Mouse (Mus musculus): ENCODE measurements around the gene Kcnmb2.

The Kcnmb2 gene

DNA sequence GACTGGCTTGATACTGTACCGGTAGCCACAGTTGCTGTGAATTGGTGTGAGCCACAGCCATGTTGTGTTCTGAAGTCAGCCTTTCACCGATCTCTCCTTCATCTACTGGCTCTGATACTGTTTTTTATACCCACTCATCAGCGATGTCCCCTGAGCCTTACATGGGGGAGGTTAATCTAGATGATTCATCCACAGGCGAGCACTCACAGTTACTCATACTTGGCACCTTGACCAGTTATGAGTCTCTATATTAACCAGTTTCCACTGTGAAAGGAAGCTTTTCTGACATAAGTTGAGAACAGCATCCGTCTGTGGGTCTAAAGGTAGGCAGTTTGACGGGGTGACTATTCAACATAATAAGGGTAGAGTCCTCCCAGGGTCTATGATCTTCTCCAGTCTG is 118.7 kb downstream of the Kcnmb2 start:
- DNase-seq, result no peak

DNA sequence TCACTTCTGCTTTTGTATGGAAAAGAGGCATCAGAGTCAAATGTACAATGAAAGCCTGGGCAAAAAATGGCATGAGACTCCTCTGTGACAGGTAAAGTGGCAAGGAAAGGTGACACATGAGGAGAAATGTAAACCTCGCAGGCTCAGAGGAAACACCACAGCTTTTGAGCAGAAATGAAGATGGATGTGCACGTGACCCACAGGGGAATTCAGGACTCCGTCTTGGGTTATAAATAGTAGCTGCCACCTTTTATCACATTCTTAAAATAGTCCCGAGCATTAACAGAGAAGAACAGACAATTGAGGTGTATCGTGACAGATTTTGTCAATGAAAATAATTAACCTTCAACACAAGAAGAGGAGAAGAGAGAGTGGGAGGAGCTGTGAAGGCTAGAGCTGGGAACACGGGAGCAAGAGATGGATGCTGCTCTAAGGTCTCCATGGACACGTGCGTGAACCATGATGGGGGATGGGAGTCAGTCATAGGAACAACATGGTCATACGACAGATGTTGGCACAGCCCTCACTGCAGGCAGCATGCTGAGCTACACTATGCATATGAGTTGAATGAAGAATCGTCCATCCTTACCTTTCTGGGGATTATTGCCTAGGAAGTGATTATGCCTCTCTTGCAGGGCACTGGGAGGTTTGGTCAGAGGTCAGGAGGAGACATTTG is 127.2 kb downstream of the Kcnmb2 start:
- no peak for DNase-seq

DNA sequence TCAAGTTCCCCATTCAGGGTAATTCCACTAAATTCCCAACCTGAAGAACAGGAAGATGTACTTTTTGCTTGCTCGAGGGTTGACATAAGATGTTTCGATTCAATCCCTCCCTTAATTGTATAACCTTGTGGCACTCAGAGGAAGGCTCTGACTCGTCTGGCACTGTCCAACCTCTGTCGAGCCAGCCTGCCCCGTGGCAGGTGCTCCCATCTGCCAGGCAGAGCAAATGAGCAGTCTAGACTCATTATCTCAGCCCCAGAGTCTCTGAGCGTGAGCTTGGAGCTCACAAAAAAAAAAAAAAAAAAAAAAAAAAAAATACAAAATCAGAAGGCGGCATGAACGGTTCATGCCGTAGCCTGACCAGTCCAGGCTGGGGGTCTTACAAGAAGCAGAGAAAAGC is 130.1 kb downstream of the Kcnmb2 start:
- DNase-seq, result no peak

DNA sequence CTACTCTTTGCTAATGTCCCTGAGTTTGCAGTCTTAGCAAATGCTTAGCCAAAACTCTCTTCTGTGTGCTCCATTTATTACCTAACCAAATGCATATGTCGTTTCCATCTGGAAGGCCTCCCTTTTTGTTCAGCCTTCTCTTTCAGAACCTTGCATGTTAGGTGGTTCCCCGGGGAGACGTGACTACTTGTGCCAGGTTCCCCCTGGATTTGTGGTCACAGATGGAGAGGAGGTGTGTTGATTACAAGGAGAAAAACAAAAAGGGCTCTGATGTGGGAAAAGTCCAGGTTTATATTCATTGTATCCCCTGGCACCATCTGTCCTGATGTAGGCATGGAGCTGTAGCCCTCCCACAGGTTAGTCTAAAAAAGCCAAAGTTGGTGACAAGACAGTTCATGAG is 141.5 kb downstream of the Kcnmb2 start:
- no peak for DNase-seq

DNA sequence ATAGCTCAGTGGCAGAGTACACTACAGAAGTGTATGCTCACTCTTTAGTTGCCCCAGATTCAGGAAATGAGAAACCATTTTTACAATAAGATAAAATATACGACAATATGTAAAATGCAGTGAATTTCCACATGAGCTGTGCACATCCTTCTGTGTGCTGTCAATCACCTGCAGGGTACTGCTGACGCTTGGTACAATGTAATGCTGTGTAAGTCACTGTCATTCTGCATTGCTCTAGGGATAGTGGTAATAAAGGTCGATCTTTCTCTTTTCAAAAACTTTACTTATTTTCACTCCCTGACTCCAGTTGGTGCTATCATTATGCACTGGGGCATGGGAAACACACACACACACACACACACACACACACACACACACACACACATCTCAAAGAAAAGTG is 146.5 kb downstream of the Kcnmb2 start:
- DNase-seq, result no peak

DNA sequence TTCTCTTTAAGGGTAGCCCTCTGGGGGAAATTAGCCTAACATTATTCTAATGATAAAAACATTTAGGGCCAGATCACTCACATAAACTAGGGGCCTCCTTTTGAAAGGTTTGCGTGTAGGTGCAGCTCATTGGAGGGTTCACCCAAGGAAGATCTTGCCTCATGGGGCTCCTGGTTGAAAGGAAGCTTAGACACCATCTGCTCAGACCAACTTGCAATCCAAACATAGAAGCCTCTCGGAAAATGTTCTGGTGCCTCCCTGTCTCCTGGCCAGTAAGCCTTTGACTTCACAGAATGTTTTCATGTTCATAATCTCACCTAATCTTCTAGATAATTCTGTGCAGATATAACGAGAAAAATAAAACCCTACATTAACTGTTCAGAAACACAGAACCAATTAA is 150.3 kb downstream of the Kcnmb2 start:
- DNase-seq, result no peak

DNA sequence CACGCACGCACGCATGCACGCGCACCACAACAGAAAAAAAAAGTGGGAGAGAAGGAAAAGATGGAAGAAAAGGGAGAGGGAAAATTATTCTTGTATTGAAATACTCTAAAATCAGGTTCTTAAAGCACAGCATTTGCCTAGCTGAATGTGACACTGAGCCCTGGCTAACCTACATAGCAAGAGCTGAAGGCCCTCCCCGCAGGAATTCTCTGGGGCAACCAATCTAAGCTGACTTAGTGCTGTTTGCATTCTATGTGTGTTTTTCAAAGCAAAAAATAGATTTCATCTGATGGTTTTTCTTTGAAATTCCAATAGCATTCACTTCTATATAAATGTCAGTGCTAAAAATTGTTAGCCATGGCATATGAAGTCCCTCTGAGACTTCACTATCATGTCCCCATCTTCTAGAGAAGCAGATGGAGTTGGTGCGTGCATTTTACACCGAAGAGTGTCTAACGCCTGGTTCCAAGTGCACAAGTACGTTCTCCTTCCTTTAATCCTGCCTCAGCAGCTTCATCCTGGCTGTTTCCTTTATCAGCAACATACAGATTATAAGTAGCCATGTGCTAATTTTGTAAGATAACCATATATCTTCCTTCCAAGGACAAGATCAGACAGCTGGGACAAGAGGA is 151.4 kb downstream of the Kcnmb2 start:
- no peak for DNase-seq

DNA sequence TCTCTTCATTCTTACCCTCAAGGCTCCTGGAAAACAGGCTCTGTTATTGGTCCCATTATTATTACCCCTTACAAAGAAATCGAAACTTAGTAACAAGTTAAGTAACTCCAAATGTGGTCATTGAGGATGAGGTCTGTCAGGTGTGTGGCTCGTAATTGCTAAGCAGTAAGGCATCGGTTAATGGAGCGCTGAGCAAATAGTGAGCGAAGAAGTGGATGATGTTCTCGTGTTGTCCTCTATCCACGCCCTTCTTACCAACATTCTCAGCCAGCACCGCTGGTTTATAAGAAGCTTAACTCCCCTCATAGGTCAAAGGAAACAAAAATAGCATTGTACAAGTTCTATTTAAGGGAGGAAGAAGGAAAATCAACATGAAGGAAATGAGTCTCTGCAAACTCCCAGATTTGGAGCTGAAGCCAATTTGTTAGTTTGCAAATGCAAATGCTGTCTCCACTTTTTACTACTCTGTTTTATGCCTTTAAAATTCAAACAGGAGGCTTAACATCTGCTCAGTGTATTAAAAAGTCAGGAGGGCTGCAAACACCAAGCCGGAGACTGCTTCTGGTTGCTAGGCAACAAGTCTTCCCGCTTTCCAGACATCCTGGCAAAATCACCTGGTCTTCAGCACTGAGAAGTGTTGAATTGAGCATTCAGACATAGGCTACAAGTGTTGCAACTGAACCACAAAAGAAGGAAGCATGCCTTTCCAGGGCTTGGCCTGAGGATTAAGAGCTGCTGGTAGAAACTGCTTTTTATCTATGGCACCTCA is 157.8 kb downstream of the Kcnmb2 start:
- DNase-seq, result no peak

DNA sequence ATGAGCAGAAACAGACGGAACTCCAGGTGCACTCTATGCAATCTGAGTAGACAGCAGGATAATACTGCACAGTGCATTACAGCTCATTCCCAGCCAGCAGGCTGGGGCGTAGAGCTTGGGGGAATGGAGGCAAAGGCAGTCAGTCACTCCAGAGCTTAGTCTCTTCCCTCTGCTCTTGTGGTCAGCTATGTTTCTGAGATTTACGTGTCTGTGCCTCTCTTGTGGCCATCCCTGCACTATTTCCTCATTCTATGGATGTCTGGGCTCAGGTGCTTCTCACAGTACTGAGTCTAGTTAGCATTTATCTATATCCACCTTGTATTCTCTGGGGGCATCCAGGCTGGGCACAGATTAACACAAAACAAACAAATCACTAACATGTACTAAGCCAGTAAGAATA is 160.4 kb downstream of the Kcnmb2 start:
- no peak for DNase-seq

DNA sequence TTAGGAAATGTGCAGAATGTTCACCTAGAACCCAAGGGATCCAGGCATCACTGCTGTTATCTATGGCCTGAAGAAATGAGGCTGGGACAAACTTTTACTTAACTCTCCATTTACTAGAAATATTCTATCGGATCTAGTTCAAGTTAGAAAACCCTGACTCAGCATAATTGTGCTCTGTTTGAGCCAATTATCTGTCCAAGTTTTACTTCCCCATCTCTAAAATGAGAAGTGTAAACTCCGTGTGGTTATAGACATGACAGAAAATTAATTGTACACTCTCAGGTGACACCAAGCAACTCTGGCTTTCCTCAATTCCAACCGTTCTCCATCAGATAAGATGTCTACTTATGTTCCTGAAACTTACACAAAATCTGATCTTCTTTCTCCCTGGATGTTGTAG is 161.0 kb downstream of the Kcnmb2 start:
- DNase-seq, result no peak

DNA sequence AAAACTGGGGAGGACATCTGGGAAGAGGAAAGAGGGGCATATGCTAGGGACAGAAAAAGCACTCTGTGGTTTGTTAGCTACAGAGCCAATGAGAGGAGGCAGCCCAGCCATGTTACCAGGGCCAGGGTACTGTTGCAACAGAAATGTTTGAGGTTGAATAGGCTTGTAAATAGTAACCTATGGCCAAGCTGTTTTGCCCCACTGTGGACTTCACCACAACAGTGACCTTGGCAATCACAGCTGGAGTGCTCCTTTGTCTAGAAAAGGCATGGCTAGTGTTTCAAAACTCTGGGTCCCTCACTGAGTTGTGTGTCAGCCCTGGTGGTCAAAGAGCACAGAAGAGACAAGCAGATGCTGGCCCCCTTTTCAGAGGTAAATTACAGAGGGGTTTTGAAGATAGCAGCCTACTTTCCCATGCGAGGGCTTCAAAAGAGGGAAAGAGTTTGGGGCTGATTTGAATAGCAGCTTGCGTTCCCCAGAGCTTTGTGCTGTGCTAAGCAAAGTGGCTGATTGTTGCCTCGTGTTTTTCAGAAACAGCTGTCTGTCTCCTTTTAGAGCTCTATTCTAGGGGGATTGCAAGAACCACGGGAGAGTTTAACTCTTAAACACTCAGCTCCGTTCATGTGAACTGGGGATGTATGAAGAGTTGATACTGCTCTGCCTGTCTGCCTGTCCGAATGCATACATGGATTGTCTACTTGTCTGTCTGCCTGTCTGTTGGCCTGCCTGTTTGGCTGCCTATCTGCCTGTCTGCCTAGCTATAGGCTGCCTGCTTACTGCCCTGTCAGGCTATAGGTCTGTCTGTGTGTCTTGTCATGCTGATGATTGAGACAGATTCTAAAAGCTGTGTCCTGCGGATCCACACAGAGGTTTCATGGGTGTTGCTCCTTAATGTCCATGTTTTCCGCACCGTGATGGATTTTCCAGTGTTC is 165.0 kb downstream of the Kcnmb2 start:
- no peak for DNase-seq

DNA sequence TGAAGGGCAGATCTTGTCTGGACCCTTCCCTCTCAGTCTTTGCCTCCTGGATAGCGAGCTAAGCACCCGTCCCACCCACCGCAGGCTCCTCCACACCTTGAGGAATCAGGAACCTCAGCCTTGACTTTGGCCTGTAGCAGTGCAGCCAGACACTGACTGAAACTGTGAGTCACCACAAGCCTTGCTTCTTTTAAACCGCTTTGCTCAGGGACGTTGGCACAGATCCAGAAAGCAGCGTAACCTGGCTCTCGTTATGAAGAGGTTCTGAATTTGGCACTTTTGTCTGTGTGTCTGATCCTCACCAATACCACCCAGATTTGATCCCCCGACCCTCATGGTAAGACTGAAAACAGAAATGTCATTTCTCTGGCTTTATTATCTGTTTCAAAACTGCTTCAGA is 171.6 kb downstream of the Kcnmb2 start:
- DNase-seq, result no peak

DNA sequence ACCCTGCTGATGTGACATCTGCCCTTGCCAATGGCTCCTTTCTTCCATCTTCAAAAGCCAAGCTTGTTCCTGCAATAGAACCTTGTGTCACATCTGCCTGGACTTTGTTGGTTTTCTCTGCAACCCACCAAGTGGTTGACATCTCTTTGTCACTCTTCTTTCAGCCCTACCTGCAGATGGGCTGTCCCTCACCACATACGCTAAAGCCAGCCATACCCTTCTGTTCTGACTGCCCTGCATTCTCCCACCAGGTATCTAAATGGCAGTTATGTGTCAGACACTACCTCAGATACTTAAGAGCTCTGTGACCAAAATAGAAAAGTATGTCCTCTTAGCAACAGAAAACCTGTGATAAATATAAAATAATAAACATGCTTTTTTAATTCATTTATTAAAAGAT is 186.5 kb downstream of the Kcnmb2 start:
- DNase-seq, result no peak

DNA sequence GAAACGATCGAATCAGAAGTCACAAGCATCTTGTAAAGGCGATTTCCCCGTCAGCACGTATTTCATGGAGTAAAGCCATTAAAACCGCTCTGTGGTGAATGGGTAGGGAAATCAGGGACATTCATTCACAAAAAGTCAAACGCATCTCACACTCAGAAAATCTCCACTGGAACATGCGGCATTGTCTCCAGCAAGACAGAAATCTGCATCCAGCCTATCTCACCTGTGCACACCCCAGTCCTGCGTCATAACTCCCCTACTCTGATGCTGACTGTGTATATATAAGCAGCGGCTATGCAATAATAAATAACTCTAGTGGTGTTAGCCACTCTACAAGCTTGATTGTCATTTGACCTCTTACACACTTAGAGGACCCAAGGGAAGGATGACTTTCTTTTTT is 199.1 kb downstream of the Kcnmb2 start:
- DNase-seq, result no peak

DNA sequence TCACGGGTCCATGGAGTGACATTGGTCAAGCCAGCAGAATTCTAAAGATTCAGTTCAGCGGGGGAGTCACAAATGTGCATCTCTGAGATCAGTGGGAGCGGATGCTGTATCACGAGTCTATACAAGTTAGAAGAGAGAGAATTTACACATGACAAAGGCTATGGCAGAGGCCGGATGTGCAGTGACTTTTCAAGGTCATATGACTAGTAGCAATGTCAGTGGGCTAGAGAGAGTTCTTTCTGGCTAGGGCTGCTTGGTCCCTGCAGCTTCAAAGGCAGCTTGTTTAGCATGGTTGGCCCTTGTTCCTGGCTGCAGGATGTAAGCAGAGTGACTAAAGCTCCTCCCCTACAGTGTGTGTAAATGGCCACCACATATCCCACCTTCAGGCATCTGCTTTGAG is 217.5 kb downstream of the Kcnmb2 start:
- DNase-seq, result no peak

DNA sequence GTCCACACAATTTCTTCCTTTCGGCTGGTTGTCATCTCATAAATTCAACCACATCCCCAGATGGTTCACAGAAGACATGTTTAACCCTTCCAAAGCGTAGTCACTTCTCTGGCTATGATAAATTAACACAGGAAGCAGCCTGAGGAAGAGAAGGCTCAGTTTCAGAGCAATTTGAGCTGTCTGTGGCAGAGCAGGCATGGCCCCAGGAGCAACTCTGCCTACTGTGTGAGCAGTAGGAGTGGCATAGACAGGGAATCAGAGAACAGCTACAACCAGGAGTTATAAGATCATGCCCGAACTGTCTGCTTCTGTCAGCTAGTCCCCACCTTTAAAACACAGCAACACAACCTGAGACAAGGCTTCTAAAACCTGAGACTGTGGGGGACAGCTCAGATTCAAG is 219.4 kb downstream of the Kcnmb2 start:
- DNase-seq, result no peak

DNA sequence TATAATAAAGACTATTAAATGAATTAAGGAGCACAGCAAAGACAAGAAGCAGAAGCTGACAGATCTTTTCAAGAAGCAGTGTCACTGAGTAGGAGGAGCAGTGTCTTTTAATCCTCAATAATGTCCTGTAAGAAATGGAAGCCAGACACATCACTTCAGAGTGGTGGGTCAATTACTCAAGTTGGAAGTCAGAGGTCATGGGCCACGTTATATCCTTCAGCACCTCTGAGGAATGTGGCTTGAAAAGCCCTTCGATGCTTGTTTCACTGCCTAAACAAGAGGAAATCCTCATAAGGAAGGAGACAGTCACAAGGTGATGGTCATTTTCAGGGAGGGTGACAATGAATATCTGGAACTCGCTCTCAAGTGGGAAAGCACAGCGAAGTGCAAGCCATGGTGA is 223.1 kb downstream of the Kcnmb2 start:
- DNase-seq, result no peak

DNA sequence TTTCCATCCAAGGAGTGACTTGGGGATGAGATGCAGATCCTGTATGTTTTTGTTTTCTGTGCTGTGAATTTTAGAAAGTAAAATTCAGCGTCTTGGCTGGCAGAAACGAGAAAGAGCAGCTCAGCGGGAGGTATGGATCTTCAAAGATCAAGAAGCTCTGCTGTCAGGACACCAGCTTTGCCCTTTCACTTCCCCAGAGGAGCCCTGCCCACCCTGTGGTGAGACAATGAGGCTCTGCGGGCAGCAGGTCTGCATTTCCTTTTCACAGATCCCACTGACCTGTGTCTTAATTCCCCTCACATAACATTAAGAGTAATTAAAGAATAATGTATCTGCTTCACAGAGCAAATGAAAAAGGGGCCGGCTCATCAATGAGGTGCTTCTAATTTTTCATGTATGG is 226.1 kb downstream of the Kcnmb2 start:
- DNase-seq, result no peak

DNA sequence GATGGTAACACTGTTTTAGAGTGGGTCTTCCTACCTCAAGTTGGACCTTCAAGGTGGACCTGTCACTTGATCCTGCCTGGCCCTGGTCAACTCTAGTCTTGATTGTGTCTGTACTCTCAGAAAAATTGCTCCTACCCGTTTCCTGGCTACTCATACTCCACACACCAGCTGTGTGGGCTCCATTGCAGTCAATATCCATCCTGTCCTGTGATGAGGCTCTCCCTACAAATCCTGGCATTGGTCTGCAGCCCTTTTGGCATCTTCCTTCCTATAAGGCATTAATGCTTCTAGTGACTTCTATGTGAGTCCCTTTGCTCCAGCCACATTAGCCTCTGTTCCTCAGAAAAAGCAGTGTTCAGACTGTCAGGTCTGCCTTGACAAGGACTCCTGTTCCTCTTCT is 228.4 kb downstream of the Kcnmb2 start:
- no peak for DNase-seq

DNA sequence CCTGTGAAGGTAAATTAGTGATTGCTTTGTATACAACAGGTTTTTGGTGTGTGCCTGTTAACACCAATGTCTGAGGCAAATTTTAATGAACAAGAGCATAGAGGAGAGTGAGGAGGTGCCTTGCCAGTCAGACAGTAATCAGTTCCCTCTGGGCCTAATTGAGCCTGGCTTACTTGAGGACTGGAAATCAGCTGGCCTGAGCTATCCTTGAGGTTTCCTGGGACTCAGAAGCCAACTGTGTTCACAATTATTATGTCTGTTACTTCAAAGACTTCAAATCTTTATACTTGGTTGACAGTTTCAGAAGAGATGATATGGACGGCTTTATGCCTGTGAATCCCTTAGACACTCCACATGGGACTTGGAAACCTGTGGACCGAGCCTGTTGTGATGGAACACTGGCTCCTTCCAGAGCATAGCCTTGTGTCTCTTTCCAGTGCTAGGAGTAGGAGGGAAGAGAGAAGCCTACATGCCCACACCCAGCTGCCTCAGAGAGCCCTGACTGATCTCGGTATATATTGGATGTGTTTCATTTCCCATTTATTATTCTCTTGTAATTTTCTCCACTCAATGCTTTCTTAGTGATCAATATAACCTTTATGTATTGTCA is 230.2 kb downstream of the Kcnmb2 start:
- no peak for DNase-seq

DNA sequence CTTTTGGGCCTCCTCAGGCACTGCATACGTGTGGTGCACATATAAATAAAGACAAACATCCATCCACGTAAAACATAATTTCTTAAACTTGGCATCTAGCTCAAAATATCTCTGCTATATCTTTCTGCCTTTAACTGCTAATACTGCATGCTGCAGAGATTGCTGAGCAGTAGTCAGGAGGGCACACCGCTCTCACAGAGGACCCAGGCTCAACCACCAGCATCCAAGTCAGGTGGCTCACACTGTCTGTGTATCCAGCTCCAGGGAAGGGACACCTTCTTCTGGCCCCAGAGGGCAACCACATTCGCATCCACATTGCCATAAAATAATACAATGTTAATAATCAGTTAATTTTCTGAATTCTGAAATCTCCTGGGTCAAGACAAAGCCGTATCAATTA is 241.9 kb downstream of the Kcnmb2 start:
- no peak for DNase-seq

DNA sequence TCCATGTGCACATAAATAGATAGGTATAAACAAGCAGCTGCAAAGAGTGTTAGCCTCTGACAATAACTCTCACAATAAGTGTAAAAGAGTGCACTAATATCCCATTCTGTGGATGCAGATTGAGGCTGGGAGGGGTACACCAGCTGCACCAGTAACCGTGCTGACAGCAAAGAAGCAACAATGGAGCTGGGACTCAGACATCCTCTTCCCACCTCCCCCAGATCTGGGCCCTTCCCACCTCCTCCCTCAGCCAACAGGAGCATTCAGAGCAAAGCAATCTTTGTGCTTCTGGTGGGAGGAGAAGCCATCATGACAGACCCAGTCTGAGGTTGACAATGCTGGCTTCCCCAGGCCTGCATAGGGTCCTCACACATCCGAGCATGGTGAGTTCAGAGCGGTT is 242.3 kb downstream of the Kcnmb2 start:
- no peak for DNase-seq

DNA sequence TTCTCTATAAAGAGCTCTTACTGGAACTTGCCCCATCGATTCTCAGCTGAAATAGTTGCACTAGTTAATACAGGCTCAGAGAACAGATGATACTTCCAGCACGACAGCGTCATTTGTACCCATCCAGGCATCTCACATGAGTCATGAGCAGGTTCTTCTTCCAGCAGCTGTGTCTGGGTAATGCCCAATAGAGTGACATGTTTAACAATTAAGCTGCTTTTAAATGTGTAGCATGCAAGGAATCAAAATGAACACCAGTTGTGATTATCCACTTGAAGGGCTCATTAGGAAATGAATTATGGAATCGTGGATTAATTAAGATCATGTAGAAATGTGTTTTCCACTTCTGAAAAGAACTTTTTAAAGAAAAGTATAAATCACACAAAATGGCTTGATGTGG is 245.4 kb downstream of the Kcnmb2 start:
- no peak for DNase-seq
